Mouse (Mus musculus) cerebral cortex, adult 2 months (tissue): ENCODE data around the gene Lrsam1.

Experiments used
- WGBS: fragments of 180-500 bp; shearing (Covaris S2); methylation state at CpG from one replicate; pipeline ENCODE4 v1.1.7; 2018; 5-methylcytosine and 5-hydroxymethylcytosine counted together

The Lrsam1 gene

GRCm38 (mm10) chr2:32961192-32961995, at the start of gene Lrsam1, which contains the start of gene Rpl12:
Gene Lrsam1 (minus strand): TSS chr2:32961614.
Gene Rpl12 (plus strand): TSS chr2:32961559.
- under 1% methylated on average over 55 of the region's 55 CpGs for WGBS

GRCm38 (mm10) chr2:33009055-33009454, 47.6 kb upstream of the Lrsam1 start:
- WGBS: 83% methylated on average over 4 of the region's 4 CpGs

GRCm38 (mm10) chr2:33005041-33005440, 43.6 kb upstream of the Lrsam1 start:
- 30% methylated on average over 5 of the region's 5 CpGs for WGBS

- 64% methylated on average over 7 of the region's 7 CpGs for WGBS
These were observed 40.7 kb upstream of the Lrsam1 start for GRCm38 (mm10) chr2:33002144-33002543.

GRCm38 (mm10) chr2:32999752-33000151, 38.3 kb upstream of the Lrsam1 start:
- 68% methylated on average over 2 of the region's 2 CpGs for WGBS

GRCm38 (mm10) chr2:32997792-32998191, 36.4 kb upstream of the Lrsam1 start:
- 78% methylated on average over 4 of the region's 4 CpGs for WGBS

- WGBS: 37% methylated on average over 6 of the region's 6 CpGs
These were observed 35.7 kb upstream of the Lrsam1 start for GRCm38 (mm10) chr2:32997081-32997480.

GRCm38 (mm10) chr2:32992130-32992529, 30.7 kb upstream of the Lrsam1 start:
- 50% methylated on average over 6 of the region's 6 CpGs for WGBS

- 69% methylated on average over 13 of the region's 13 CpGs for WGBS
These were observed 28.9 kb upstream of the Lrsam1 start for GRCm38 (mm10) chr2:32990167-32990832.

GRCm38 (mm10) chr2:32989376-32989775, 28.0 kb upstream of the Lrsam1 start:
- 63% methylated on average over 3 of the region's 3 CpGs for WGBS

GRCm38 (mm10) chr2:32985844-32986243, 24.4 kb upstream of the Lrsam1 start:
- WGBS: 76% methylated on average over 8 of the region's 8 CpGs

GRCm38 (mm10) chr2:32983617-32984016, 22.2 kb upstream of the Lrsam1 start:
- WGBS: 33% methylated on average over 6 of the region's 6 CpGs

- under 1% methylated on average over 4 of the region's 4 CpGs for WGBS
These were observed 21.3 kb upstream of the Lrsam1 start for GRCm38 (mm10) chr2:32982700-32983099.

GRCm38 (mm10) chr2:32981725-32982271, 20.4 kb upstream of the Lrsam1 start, which contains the start of gene Slc2a8:
Gene Slc2a8 (minus strand): TSS chr2:32982083.
- under 1% methylated on average over 50 of the region's 50 CpGs for WGBS

- WGBS: 2% methylated on average over 23 of the region's 23 CpGs
These were observed 19.9 kb upstream of the Lrsam1 start for GRCm38 (mm10) chr2:32981281-32981680.

- 82% methylated on average over 7 of the region's 7 CpGs for WGBS
These were observed 18.3 kb upstream of the Lrsam1 start for GRCm38 (mm10) chr2:32979675-32980074.

GRCm38 (mm10) chr2:32978675-32979074, 17.3 kb upstream of the Lrsam1 start:
- WGBS: 72% methylated on average over 3 of the region's 3 CpGs

- 61% methylated on average over 5 of the region's 5 CpGs for WGBS
These were observed 15.7 kb upstream of the Lrsam1 start for GRCm38 (mm10) chr2:32977114-32977513.

GRCm38 (mm10) chr2:32974216-32974615, 12.8 kb upstream of the Lrsam1 start:
- 88% methylated on average over 8 of the region's 8 CpGs for WGBS

- 25% methylated on average over 9 of the region's 9 CpGs for WGBS
These were observed 9.8 kb upstream of the Lrsam1 start for GRCm38 (mm10) chr2:32971235-32971634.

GRCm38 (mm10) chr2:32969326-32969725, 7.9 kb upstream of the Lrsam1 start:
- 43% methylated on average over 8 of the region's 8 CpGs for WGBS

- WGBS: 64% methylated on average over 9 of the region's 9 CpGs
These were observed 6.7 kb upstream of the Lrsam1 start for GRCm38 (mm10) chr2:32968024-32968614.
